Mouse (Mus musculus) midbrain, embryonic 10.5 days (tissue): ENCODE data around the gene Amigo3. TPM values are rescaled to one million over a fixed set of nuclear protein-coding genes. Genes with fewer than 3 reads are reported as not detected.

ENCODE experiments used
- DNase-seq: peaks from one replicate; pipeline ENCODE4 v3.0.0-alpha.2; 2017; ENCODE audit warnings: low spot score
- H3K27ac ChIP-seq: fragments of 300-500 bp; sonication (generic); replicated peaks from 2 replicates; pipeline ENCODE4 v1.5.1; 2016; ENCODE audit warnings: mild to moderate bottlenecking
- H3K27me3 ChIP-seq: fragments of 300-500 bp; sonication (generic); 2 replicates; pipeline ENCODE4 v1.6.1; 2016; ENCODE audit warnings: low read depth, mild to moderate bottlenecking; ENCODE audit not compliant: poor library complexity, severe bottlenecking
- H3K36me3 ChIP-seq: fragments of 300-500 bp; sonication (generic); 2 replicates; pipeline ENCODE4 v1.6.1; 2016; ENCODE audit warnings: mild to moderate bottlenecking, moderate library complexity
- H3K4me1 ChIP-seq: fragments of 300-500 bp; sonication (generic); 2 replicates; pipeline ENCODE4 v1.6.1; 2016
- H3K4me3 ChIP-seq: fragments of 300-500 bp; sonication (generic); 2 replicates; pipeline ENCODE4 v1.5.1; 2016; ENCODE audit warnings: mild to moderate bottlenecking, moderate library complexity
- H3K9me3 ChIP-seq: fragments of 300-500 bp; sonication (generic); replicated peaks from 2 replicates; pipeline ENCODE4 v1.6.1; 2016; ENCODE audit warnings: mild to moderate bottlenecking
- WGBS: fragments of 180-500 bp; shearing (Covaris S2); methylation state at CpG from one replicate; pipeline ENCODE4 v1.1.7; 2016; 5-methylcytosine and 5-hydroxymethylcytosine counted together
- microRNA-seq: library from miRNA; unstranded; fragments of <30 nt; microRNA quantifications from one replicate; pipeline ENCODE4, GENCODE M21; 2017
- polyA plus RNA-seq: library from polyadenylated mRNA; unstranded; fragments of >200 nt; fragmentation: Nextera tagmentation; extraction: Ambion mirVana; gene quantifications from 2 replicates; pipeline ENCODE4 v1.2.1, GENCODE M21; 2016

Gene Amigo3
- polyA plus RNA-seq, 1 experiment from 2014 or later = 2.6 TPM

GRCm38 (mm10) chr9:108095949-108096712 lies 43.2 kb downstream of the Amigo3 start:
- 67% methylated on average over 10 of the region's 10 CpGs for WGBS
- Histone ChIP-seq H3K9me3 (no peaks in the 10 kb centered on the region), H3K4me3 (peak overlapping the region; percentile 75; the same call in 1 of the 2 replicates), H3K36me3 (peaks cover 19% of the 10 kb centered on the region), H3K4me1 (peaks cover 42% of the 10 kb centered on the region), H3K27ac (no peak overlapping the region; the same call in 1 of the 2 replicates), H3K27me3 (no peaks in the 10 kb centered on the region)
- DNase-seq = no peak

- H3K4me1 ChIP-seq = peaks cover 26% of the 10 kb centered on the region
- no peak for DNase-seq
- H3K27me3 ChIP-seq = peaks cover under 1% of the 10 kb centered on the region; the same call in 1 of the 2 replicates
- H3K9me3 ChIP-seq = no peaks in the 10 kb centered on the region
- H3K4me3 ChIP-seq = no peak overlapping the region
- peaks cover 12% of the 10 kb centered on the region; the same call in 1 of the 2 replicates for H3K36me3 ChIP-seq
- WGBS = 87% methylated on average over 8 of the region's 8 CpGs
- no peak overlapping the region for H3K27ac ChIP-seq
Observed at GRCm38 (mm10) chr9:108099619-108100018, 46.7 kb downstream of the Amigo3 start.

- Histone ChIP-seq H3K27ac (peak overlapping the region; percentile 74), H3K9me3 (no peaks in the 10 kb centered on the region), H3K4me3 (peak overlapping the region; percentile 27), H3K36me3 (peaks cover 29% of the 10 kb centered on the region), H3K4me1 (peaks cover 20% of the 10 kb centered on the region), H3K27me3 (peaks cover 32% of the 10 kb centered on the region)
- DNase-seq = peak; percentile 44
- WGBS = 38% methylated on average over 31 of the region's 31 CpGs
Observed at GRCm38 (mm10) chr9:108104766-108105548, 52.0 kb downstream of the Amigo3 start.

Small RNA genes lying within 50 kb of the gene (microRNA-seq; reads per million reads assigned to microRNA genes)
- gene Gm47303 (not detected), gene Mir7088 (not detected)

Other genes with a start within 250 kb of the Amigo3 start
- gene Rbm6, start 179.9 kb upstream of the Amigo3 start, polyA plus RNA-seq = 101 and 115 TPM in 2 replicates
- 11.6 and 15.3 TPM in 2 replicates for gene Mon1a, start 165.0 kb upstream of the Amigo3 start, polyA plus RNA-seq
- gene Mst1r, start 146.3 kb upstream of the Amigo3 start, polyA plus RNA-seq = 0.78 and 0.79 TPM in 2 replicates
- gene Actl11, start 124.7 kb upstream of the Amigo3 start, polyA plus RNA-seq = not detected in 2 replicates
- 20.9 and 23.0 TPM in 2 replicates for gene Camkv, start 117.5 kb upstream of the Amigo3 start, polyA plus RNA-seq
- gene Traip, start 103.0 kb upstream of the Amigo3 start, polyA plus RNA-seq = 35.8 and 41.7 TPM in 2 replicates
- gene Uba7, start 77.7 kb upstream of the Amigo3 start, polyA plus RNA-seq = 6.5 and 8.1 TPM in 2 replicates
- 0.83 and 1.2 TPM in 2 replicates for gene Gm20661, start 70.1 kb upstream of the Amigo3 start, polyA plus RNA-seq
- 29.7 and 32.1 TPM in 2 replicates for gene Inka1, start 67.3 kb upstream of the Amigo3 start, polyA plus RNA-seq
- 2.2 and 3.2 TPM in 2 replicates for gene Cdhr4, start 60.7 kb upstream of the Amigo3 start, polyA plus RNA-seq
- gene Gm20662, start 56.8 kb upstream of the Amigo3 start, polyA plus RNA-seq = 0.07 TPM in 1 of 2 replicates, not detected in the other
- gene Ip6k1, start 50.7 kb upstream of the Amigo3 start, polyA plus RNA-seq = 53.8 and 64.0 TPM in 2 replicates
- 26.0 and 26.2 TPM in 2 replicates for gene Gmppb, start 3.9 kb upstream of the Amigo3 start, polyA plus RNA-seq
- 0.78 and 0.87 TPM in 2 replicates for gene Mst1, start 27.3 kb downstream of the Amigo3 start, polyA plus RNA-seq
- 32.2 and 39.6 TPM in 2 replicates for gene Rnf123, start 30.2 kb downstream of the Amigo3 start, polyA plus RNA-seq
- gene Apeh, start 41.4 kb downstream of the Amigo3 start, polyA plus RNA-seq = 71.2 and 80.2 TPM in 2 replicates
- 1.1 and 1.7 TPM in 2 replicates for gene Bsn, start 137.2 kb downstream of the Amigo3 start, polyA plus RNA-seq
- gene Dag1, start 210.8 kb downstream of the Amigo3 start, polyA plus RNA-seq = 71.1 and 77.0 TPM in 2 replicates
- gene Nicn1, start 237.3 kb downstream of the Amigo3 start, polyA plus RNA-seq = 44.4 and 57.3 TPM in 2 replicates
- 37.9 and 39.2 TPM in 2 replicates for gene Amt, start 243.7 kb downstream of the Amigo3 start, polyA plus RNA-seq